ENCODE assay signal across 24 mouse cellular contexts in genomic region chr10:64448624-64449023, GRCm38 (mm10).
DNase-seq lines count a peak whose midpoint lies in the region; ATAC-seq and TF ChIP-seq lines count a peak whose summit lies in the region.
"Had no signal": no experiment of that assay in that cellular context is flagged by ENCODE, and none has a peak within 500 bp of the region (broad histone marks: within the 10 kb centered on the region; RNA-seq: fewer than 3 reads in every experiment).

No protein-coding gene starts in this region.

- peak; percentile 62 for ATAC-seq in frontal cortex, adult (ENCODE audit: low TSS enrichment)
- ATAC-seq: hindbrain, embryonic 16.5 days; intestine, embryonic 15.5 days; midbrain, embryonic 16.5 days had no signal

- H3K27ac ChIP-seq in thymus, adult 2 months (ENCODE audit: control insufficient read depth, insufficient read depth, low read length) = no peak overlapping the region
- H3K27ac ChIP-seq: embryonic facial prominence, embryonic 12.5 days; forebrain, embryonic 10.5 days; hindbrain, embryonic 10.5 days; intestine, embryonic 15.5 days; limb, embryonic 12.5 days; lung, embryonic 15.5 days had no signal

- intact Hi-C loops in left cerebral cortex, postnatal 14 days (cut with DNase I) = no loop called here
- intact Hi-C loops in left cerebral cortex, postnatal 10 days (cut with DNase I) = no loop called here

- 88% methylated on average over 2 of the region's 2 CpGs for WGBS in thymus, adult 2 months

- H3K4me1 ChIP-seq in thymus, adult 2 months (replicated peaks; ENCODE audit: control insufficient read depth, insufficient read depth, low read length) = no peaks in the 10 kb centered on the region
- H3K4me1 ChIP-seq: embryonic facial prominence, embryonic 12.5 days; hindbrain, embryonic 10.5 days; intestine, embryonic 15.5 days; limb, embryonic 12.5 days; lung, embryonic 15.5 days had no signal

- H3K36me3 ChIP-seq in thymus, adult 2 months (ENCODE audit: control insufficient read depth, insufficient read depth, low read length) = no peaks in the 10 kb centered on the region
- H3K36me3 ChIP-seq: embryonic facial prominence, embryonic 12.5 days; forebrain, embryonic 10.5 days; hindbrain, embryonic 10.5 days; intestine, embryonic 15.5 days; limb, embryonic 12.5 days; lung, embryonic 15.5 days had no signal

- TF ChIP-seq POLR2A in thymus, adult 2 months (IDR thresholded peaks at IDR 0.05; ENCODE audit: control insufficient read depth, extremely low read depth, insufficient read depth, low read length, poor library complexity) = no peak

- TF ChIP-seq CTCF in thymus, adult 2 months (IDR thresholded peaks at IDR 0.05; ENCODE audit: borderline replicate concordance, control insufficient read depth, extremely low read depth, insufficient read depth, low read length, poor library complexity) = no peak

- no peak overlapping the region for H3K4me3 ChIP-seq in thymus, adult 2 months (ENCODE audit: control insufficient read depth, insufficient read depth, low read length)
- H3K4me3 ChIP-seq: embryonic facial prominence, embryonic 12.5 days; forebrain, embryonic 10.5 days; hindbrain, embryonic 10.5 days; intestine, embryonic 15.5 days; limb, embryonic 12.5 days; lung, embryonic 15.5 days had no signal

- no peaks in the 10 kb centered on the region for H3K27me3 ChIP-seq in thymus, adult 2 months (ENCODE audit: control insufficient read depth, insufficient read depth, low read length)
- H3K27me3 ChIP-seq: CH12.LX; embryonic facial prominence, embryonic 12.5 days; intestine, embryonic 15.5 days; limb, embryonic 12.5 days; lung, embryonic 15.5 days had no signal

- no peak for DNase-seq in frontal cortex, postnatal 25 days (ENCODE audit: low spot score in 2 of 2)
- DNase-seq in left cerebral cortex, postnatal 14 days (ENCODE audit: low spot score in 2 of 2) = peak; percentile 4 to 37
- DNase-seq in left cerebral cortex, postnatal 10 days (ENCODE audit: extremely low spot score in 1 of 2, low spot score in 2 of 2) = no peak
- peak; percentile 63 for DNase-seq in brain, adult 2 months (ENCODE audit: low read depth, low spot score)
- DNase-seq in telencephalon, adult 2 months (ENCODE audit: low read depth, low spot score) = peak; percentile 10
- DNase-seq in thymus, adult 2 months = no peak
- DNase-seq: adrenal gland, adult 8-10 months; cerebellum, adult 11 months; cerebellum, postnatal 25 days; gastrocnemius, postnatal 14 days; heart, postnatal 14 days; kidney, adult 2 months; kidney, postnatal 36 days; right cerebral cortex, postnatal 4 days had no signal

Comparison
In these comparisons a context has a peak if more than half of its experiments do, and no peak if none do; other contexts are left out.
1. DNase-seq: peak in left cerebral cortex, postnatal 14 days (2 of 2), brain, adult 2 months (single experiment) and telencephalon, adult 2 months (single experiment); none in frontal cortex, postnatal 25 days (0 of 2), left cerebral cortex, postnatal 10 days (0 of 2) and thymus, adult 2 months (single experiment).